Mouse (Mus musculus) T-cell, adult 2 months (primary cell): ENCODE data around the gene Gm5678.
A peak's percentile ranks its signal among the peaks of the same experiment; 100 is the strongest.

ENCODE experiments used
- DNase-seq: peaks from one replicate; pipeline ENCODE4 v3.0.0; 2022; ENCODE audit warnings: low spot score

Gm5678 gene

GRCm38 (mm10) chr16:93627761-93628400 lies at the start of gene Gm5678:
Gene Gm5678, plus strand, starts transcription at chr16:93628097.
- DNase-seq: no peak

GRCm38 (mm10) chr16:93578346-93579005 lies 49.4 kb upstream of the Gm5678 start:
- DNase-seq: no peak

GRCm38 (mm10) chr16:93581125-93581524 lies 46.8 kb upstream of the Gm5678 start:
- no peak for DNase-seq

- DNase-seq: no peak
Measured at GRCm38 (mm10) chr16:93584976-93585702, 42.8 kb upstream of the Gm5678 start.

DNA sequence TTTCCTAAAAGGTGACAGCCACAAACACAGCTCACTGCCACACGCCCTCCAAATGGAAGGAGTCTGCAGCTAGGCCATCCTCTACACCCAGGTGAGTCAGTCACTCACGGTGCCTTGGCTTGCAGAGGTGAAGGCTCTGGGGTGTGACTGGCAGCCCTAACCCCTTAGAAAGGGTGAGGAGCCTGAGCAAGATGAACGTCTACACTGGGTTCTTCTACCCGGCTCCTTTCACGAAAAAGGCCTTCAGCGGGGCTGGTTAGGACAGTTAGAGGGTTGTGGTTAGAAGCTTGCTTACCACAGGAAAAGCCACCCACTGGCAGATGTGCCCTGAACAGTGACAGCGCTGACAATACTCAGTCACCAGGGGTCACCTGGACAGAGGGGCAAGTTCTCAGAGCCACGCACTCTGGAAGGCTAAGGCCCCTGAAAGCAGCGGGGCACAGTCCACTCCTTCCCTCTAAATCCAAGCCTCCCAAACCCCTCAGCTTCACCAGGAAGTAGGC lies 42.1 kb upstream of the Gm5678 start:
- peak; percentile 36 for DNase-seq

DNA sequence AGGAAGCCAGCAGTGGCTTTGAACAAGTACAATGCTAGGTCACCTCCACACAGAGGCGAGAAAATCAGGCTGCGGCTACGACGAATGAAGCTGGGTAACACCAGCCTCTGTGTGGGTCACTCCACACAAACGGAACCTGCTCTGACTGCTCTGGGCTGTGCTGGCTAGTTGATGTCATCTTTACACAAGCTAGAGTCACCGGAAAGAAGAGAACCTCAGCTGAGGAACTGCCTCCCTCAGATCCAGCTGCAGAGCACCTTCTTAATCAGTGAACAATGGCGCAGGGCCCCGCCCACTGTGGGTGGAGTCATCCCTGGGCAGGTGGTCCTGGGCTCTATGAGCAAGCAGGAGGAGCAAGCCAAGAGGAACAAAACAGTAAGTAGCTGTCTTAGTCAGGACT lies 41.5 kb upstream of the Gm5678 start:
- DNase-seq: peak; percentile 29

DNA sequence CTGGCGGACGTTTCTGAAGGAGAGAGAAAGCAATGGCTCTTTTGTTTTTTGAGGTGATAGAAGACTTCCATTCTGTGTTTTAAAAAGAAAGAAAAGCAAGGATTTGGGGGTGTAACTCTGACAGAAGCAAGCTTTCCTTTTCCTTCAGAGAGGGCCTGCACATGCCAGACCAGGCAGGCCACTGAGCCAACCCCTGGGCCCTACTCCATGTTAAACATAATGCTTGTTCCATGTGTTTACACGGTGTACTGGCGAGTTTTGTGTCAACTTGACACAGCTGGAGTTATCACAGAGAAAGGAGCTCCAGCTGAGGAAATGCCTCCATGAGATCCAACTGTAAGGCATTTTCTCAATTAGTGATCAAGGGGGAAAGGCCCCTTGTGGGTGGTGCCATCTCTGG lies 39.6 kb upstream of the Gm5678 start:
- no peak for DNase-seq

DNA sequence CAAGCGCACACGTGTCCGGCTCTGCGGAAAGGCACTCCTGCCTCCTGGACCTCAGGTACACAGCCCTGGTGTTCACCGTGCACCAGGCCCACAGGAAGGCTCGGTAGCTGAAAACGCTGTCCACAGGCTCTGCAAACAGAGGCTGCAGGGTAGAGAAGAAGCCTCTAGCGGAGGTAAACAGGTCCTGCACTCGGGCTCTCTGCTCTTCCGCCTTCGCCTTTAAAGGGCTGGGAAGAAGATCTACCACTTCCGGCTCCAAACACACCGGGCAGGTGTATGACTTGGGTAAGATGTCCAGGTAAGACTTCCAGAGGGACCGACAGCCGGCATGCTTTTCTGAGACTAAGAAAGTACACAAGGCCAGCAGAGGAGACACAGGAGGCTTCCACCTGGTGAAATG lies 37.0 kb upstream of the Gm5678 start:
- DNase-seq: no peak

DNA sequence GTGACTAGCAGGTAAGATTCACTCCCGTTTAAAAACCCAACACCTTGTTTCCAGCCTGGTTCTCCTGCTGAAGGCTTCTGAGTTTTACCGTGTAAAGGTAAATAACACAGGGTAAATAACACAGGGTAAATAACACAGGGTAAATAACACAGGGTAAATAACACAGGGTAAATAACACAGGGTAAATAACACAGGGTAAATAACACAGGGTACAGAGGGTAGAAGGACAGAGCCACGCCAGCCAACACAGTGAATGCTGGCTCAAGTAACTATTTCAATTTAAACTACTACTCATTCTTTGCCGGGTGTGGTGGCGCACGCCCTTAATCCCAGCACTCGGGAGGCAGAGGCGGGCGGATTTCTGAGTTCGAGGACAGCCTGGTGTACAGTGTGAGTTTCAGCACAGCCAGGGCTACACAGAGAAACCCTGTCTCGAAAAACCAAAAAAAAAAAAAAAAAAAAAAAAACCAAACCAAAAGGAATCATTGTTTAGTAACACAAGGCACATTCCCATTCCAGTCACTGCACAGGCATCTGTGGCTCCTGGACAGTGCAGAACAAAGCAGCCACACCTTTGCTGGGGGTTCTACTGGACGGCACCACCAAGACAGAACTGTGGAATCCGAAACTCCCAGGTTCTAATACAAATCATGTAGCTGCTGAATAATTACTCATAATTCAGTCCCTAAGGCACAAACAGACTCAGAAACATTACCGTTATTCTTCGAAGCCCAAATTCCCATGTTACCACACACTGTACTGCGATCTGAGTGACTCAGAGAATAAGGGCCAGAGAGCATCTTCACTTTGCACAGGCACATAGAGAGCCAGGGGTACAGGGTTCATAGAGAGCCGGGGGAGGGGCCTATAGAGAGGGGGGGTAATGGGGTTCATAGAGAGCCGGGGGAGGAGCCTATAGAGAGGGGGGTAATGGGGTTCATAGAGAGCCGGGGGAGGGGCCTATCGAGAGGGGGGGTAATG lies 36.2 kb upstream of the Gm5678 start:
- no peak for DNase-seq

- DNase-seq: no peak
Measured at GRCm38 (mm10) chr16:93592711-93593110, 35.2 kb upstream of the Gm5678 start.

DNA sequence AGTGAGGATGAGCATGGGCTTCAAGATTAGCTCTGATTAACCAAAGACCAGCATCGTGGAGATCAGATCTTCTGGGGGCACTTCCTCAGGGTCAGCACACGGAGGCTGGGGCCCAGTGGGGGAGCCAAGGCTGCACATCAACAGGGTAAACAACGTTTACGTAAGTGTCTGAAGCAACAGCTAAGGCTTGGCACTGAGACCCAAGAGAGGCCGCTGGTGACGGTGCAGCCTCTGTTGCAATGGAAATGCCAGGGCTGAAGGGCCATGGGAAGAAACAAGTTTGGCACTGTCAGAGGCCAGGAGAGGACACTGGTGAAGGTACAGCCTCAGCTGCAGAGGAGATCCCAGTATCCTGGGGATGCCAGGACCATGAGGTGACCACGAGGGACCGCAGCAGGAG lies 34.5 kb upstream of the Gm5678 start:
- DNase-seq: no peak

DNA sequence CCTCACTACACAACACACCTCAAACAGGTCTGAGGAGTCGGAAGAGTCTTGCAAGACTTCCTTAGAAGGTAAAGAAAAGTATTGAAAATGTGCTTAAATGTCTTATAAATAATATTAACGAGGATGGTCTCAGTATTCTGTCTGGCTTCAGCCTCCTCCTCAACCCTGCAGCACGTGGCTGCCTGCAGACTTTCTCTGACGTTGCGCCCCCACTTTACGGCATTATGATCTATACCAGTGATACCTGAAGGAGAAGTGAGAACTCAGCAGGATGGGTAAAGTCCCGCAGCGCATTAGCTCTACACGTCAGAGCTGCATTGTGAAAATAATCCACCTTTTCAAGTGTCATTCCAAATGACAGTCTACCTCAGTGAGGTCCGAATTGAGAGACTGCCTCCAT lies 33.4 kb upstream of the Gm5678 start:
- DNase-seq: no peak

DNA sequence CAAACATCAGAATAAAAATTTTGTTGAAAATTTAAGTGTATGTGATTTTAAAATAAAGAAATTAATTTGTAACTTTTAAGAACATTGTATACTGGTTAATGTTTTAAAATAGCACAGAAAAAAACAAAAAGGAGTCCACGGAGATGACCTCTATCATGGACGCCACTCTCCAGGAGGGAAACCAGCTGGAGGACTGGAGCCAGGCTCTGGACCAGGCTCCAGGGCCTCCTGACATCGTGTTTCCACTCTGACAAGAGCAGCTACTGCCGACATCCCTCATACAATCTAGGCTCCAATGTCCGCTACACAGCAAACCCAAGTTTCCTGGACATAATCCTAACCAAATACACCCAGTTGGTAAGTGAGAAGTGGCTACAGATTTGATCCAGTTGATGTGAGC lies 32.1 kb upstream of the Gm5678 start:
- no peak for DNase-seq

DNA sequence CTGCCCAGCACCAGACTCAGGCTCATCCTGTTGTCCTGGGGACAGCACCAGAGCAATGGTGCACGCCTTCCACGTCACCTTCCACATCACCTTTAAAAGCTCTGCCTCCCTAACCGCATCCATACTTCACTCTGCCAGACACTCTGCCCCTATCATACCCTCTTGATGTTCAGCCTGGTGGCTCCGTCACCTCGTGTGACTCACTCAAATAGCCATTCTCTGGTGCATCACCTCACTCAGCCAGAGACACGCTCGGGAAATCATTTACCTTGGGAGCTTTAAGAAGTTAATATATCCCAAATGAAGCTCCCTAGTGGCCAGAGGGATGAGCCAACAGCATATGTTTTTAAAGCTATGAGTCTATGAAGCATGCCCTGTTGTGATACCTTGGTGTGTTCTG lies 31.1 kb upstream of the Gm5678 start:
- DNase-seq: no peak

DNA sequence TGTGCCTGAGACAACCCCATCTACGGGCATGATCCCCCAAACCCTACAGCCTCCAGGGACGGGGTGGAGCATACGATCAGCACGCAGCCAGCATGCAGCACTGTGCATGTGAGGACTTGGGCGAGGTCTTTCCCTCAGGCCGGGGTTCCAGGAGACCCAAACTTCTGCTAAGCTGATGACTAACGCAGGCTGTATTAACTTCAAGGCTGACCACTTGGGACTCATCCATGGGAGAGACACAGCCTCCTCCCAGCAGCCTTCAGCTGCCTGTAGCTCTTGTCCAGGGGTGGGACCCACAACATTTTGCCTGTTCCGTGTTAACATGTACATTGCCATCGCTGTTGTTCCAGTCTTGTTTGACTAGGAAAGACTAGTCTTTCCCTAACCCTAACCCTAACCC lies 30.3 kb upstream of the Gm5678 start:
- no peak for DNase-seq

DNA sequence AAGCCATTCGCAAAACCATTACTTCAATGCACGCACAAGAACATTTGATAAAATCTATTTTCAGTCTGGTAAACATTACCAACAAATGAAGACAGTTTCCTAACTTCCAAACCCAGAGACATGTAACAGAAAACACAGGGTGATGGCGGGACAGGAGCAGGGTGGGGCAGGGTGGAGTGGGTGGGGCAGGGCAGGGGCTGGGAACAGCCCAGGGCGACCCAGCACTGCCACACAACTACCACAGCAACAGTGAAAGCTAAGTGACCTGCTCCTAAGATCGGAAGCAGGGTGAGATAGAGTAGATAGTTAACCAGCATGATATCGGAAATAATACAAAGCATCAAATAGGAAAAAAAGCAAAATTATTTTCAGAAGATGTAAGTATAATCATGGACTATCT lies 28.4 kb upstream of the Gm5678 start:
- no peak for DNase-seq

DNA sequence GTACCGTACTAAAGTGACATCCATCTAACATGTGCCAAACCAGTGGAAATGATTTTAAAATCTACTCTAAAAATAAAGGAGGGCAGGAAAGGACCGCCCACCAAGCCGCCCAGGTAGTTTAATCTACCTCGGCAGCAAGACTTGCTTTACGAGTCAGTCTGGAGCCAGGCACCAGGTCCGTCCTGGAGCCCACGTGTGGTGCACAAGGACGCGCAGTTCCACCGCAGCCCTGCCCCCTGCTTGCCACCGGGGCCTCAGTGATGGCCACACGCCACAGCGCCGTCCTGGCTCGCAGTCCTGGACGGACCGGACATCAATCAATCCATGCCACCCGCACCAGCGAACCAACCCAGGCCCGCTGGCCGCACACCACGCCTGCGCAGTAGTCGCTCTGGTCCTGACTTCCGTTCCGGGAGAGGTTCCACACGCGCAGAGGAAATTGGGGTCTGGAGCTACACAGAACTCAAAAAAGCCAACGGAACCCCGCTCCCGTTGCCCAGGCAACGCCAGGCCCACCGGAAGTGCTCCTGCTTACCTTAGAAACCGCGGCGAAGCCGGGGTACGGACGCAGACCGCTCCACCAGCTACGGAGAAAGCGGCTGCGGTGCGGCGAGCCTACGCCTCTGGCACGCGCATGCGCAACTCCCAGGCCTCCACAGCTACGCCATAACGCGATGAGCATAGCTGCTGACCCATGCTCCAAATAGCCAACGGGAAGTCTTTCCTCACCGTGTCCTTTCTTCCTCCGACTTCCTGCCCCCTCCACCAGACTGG lies 24.3 kb upstream of the Gm5678 start, which contains the start of gene Setd4:
Gene Setd4, minus strand, starts transcription at position 625 of the 774 bp plus-strand sequence.
- peak; percentile 77 for DNase-seq

DNA sequence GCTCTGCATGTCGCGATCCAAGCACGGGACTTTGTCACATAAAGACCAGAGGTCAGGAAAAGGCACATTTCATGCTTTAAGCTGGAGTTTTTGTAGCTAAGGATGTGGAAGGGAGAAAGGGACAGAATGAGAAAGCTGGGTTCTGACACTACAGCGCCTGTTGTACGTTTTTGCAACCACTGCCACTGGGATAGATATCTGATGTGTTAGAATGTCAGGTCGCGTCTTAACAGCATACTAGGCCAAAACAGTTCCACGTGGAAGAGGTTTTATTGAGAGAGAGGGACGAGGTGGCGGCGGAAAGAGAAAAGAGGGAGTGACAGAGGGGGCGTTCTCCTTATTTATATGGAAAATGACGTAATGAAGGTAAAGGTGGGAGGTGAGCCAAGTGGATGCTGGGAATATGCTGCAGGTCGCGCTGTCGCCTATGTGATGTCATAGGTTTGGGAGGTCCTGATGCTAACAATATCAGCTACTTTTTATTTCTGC lies 23.4 kb upstream of the Gm5678 start:
- no peak for DNase-seq

DNA sequence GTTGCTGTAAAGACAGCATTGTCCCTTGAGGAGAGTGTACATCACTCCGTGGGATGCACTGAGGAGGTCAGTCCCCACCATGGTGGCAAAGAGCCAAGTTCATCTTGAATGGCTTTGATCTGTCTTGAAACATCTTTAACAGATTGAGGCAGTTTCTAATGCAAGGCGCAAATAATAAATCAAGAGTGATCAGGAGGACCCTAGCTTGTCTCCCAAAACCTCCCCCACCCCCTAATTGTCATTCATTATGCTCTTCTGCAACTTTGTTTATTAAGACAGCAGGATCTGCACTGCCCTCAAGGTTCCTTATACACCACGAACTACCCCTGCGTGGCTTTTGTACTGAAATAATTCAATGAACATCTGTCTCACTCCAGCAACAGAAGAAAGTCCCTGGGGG lies 22.3 kb upstream of the Gm5678 start, which contains the start of gene Cbr1:
Gene Cbr1, plus strand, starts transcription at position 301 of the 400 bp plus-strand sequence.
- DNase-seq: no peak

- DNase-seq: no peak
Measured at GRCm38 (mm10) chr16:93606146-93606545, 21.8 kb upstream of the Gm5678 start.

DNA sequence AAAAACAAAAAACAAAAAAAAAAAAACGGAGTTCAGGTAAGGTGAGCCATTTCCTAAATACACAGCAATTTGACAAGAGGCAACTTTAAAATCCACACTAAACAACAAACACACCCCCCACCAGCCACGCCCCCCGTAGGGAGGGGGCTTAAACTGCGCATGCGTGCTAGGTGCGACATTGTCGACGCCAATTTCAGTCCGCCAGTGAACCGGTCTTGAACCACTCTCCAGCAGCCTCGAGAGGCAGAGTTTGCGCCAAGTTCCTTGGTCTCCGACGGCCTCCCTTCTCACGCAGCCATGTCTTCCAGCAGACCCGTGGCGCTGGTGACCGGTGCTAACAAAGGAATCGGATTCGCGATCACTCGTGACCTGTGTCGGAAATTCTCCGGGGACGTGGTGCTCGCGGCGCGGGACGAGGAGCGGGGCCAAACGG lies 20.2 kb upstream of the Gm5678 start:
- DNase-seq: peak; percentile 90
